Mouse (Mus musculus): ENCODE results near the gene Ank3.
A peak's percentile ranks its signal among the peaks of the same experiment; 100 is the strongest.

The Ank3 gene

GRCm38 (mm10) chr10:69366877-69367387 is 31.6 kb upstream of the Ank3 start:
- Histone ChIP-seq H3K27me3 (ENCODE audit: insufficient read depth, low read length) (peaks cover 13% of the 10 kb centered on the region; the same call in 1 of the 2 replicates), H3K36me3 (ENCODE audit: insufficient read depth, low read length) (no peaks in the 10 kb centered on the region), H3K9me3 (ENCODE audit: low read length) (no peaks in the 10 kb centered on the region), H3K4me1 (replicated peaks; ENCODE audit: low read depth, low read length) (peaks cover 45% of the 10 kb centered on the region), H3K4me3 (replicated peaks; ENCODE audit: low read length) (no peak overlapping the region)
- TF ChIP-seq POU5F1 (IDR thresholded peaks at IDR 0.05; ENCODE audit: borderline replicate concordance, low read length) (no peak), NANOG (IDR thresholded peaks at IDR 0.05; ENCODE audit: borderline replicate concordance, low read length) (no peak), CTCF (conservative IDR thresholded peaks at IDR 0.05; ENCODE audit: low read length) (peak; percentile 42)

- Histone ChIP-seq H3K9me3 (ENCODE audit: low read length) (no peaks in the 10 kb centered on the region), H3K36me3 (ENCODE audit: insufficient read depth, low read length) (no peaks in the 10 kb centered on the region), H3K4me1 (replicated peaks; ENCODE audit: low read depth, low read length) (peaks cover 66% of the 10 kb centered on the region), H3K27me3 (ENCODE audit: insufficient read depth, low read length) (peaks cover 13% of the 10 kb centered on the region; the same call in 1 of the 2 replicates), H3K4me3 (replicated peaks; ENCODE audit: low read length) (no peak overlapping the region)
- TF ChIP-seq CTCF (conservative IDR thresholded peaks at IDR 0.05; ENCODE audit: low read length) (no peak), POU5F1 (IDR thresholded peaks at IDR 0.05; ENCODE audit: borderline replicate concordance, low read length) (no peak), NANOG (IDR thresholded peaks at IDR 0.05; ENCODE audit: borderline replicate concordance, low read length) (no peak)
These were observed 29.3 kb upstream of the Ank3 start for GRCm38 (mm10) chr10:69369321-69369720.

GRCm38 (mm10) chr10:69371441-69371840 is 27.1 kb upstream of the Ank3 start:
- no peak overlapping the region for H3K4me3 ChIP-seq (replicated peaks; ENCODE audit: low read length)
- H3K9me3 ChIP-seq (ENCODE audit: low read length): no peaks in the 10 kb centered on the region
- H3K27me3 ChIP-seq (ENCODE audit: insufficient read depth, low read length): peaks cover under 1% of the 10 kb centered on the region; the same call in 1 of the 2 replicates
- H3K4me1 ChIP-seq (replicated peaks; ENCODE audit: low read depth, low read length): peaks cover 57% of the 10 kb centered on the region
- no peaks in the 10 kb centered on the region for H3K36me3 ChIP-seq (ENCODE audit: insufficient read depth, low read length)
- TF ChIP-seq CTCF (conservative IDR thresholded peaks at IDR 0.05; ENCODE audit: low read length) (peak; percentile 87), POU5F1 (IDR thresholded peaks at IDR 0.05; ENCODE audit: borderline replicate concordance, low read length) (no peak)

GRCm38 (mm10) chr10:69372061-69372460 is 26.5 kb upstream of the Ank3 start:
- Histone ChIP-seq H3K27me3 (ENCODE audit: insufficient read depth, low read length) (no peaks in the 10 kb centered on the region), H3K4me3 (replicated peaks; ENCODE audit: low read length) (peak overlapping the region; percentile 50; the same call in 1 of the 2 replicates), H3K9me3 (ENCODE audit: low read length) (no peaks in the 10 kb centered on the region), H3K36me3 (ENCODE audit: insufficient read depth, low read length) (no peaks in the 10 kb centered on the region), H3K4me1 (replicated peaks; ENCODE audit: low read depth, low read length) (peaks cover 56% of the 10 kb centered on the region)
- TF ChIP-seq CTCF (conservative IDR thresholded peaks at IDR 0.05; ENCODE audit: low read length) (no peak), NANOG (IDR thresholded peaks at IDR 0.05; ENCODE audit: borderline replicate concordance, low read length) (no peak), POU5F1 (IDR thresholded peaks at IDR 0.05; ENCODE audit: borderline replicate concordance, low read length) (no peak)

GRCm38 (mm10) chr10:69373796-69374550 is 24.6 kb upstream of the Ank3 start:
- TF ChIP-seq POU5F1 (IDR thresholded peaks at IDR 0.05; ENCODE audit: borderline replicate concordance, low read length): no peak
- no peaks in the 10 kb centered on the region for H3K27me3 ChIP-seq (ENCODE audit: insufficient read depth, low read length)
- peak overlapping the region; percentile 26; the same call in 1 of the 2 replicates for H3K4me3 ChIP-seq (replicated peaks; ENCODE audit: low read length)
- H3K4me1 ChIP-seq (replicated peaks; ENCODE audit: low read depth, low read length): peaks cover 41% of the 10 kb centered on the region
- no peaks in the 10 kb centered on the region for H3K36me3 ChIP-seq (ENCODE audit: insufficient read depth, low read length)
- no peaks in the 10 kb centered on the region for H3K9me3 ChIP-seq (ENCODE audit: low read length)

- Histone ChIP-seq H3K9me3 (ENCODE audit: low read length) (no peaks in the 10 kb centered on the region), H3K4me1 (replicated peaks; ENCODE audit: low read depth, low read length) (peaks cover 35% of the 10 kb centered on the region), H3K27me3 (ENCODE audit: insufficient read depth, low read length) (no peaks in the 10 kb centered on the region), H3K4me3 (replicated peaks; ENCODE audit: low read length) (0 out of 2 replicates have a peak overlapping the region, but pooled peaks have one; percentile 26), H3K36me3 (ENCODE audit: insufficient read depth, low read length) (no peaks in the 10 kb centered on the region)
- TF ChIP-seq POU5F1 (IDR thresholded peaks at IDR 0.05; ENCODE audit: borderline replicate concordance, low read length) (no peak), CTCF (conservative IDR thresholded peaks at IDR 0.05; ENCODE audit: low read length) (peak; percentile 64), NANOG (IDR thresholded peaks at IDR 0.05; ENCODE audit: borderline replicate concordance, low read length) (no peak)
These were observed 23.4 kb upstream of the Ank3 start for GRCm38 (mm10) chr10:69375154-69375553.

- Histone ChIP-seq H3K4me3 (replicated peaks; ENCODE audit: low read length) (no peak overlapping the region), H3K36me3 (ENCODE audit: insufficient read depth, low read length) (no peaks in the 10 kb centered on the region), H3K27me3 (ENCODE audit: insufficient read depth, low read length) (no peaks in the 10 kb centered on the region), H3K4me1 (replicated peaks; ENCODE audit: low read depth, low read length) (peaks cover 27% of the 10 kb centered on the region), H3K9me3 (ENCODE audit: low read length) (no peaks in the 10 kb centered on the region)
- no peak for TF ChIP-seq CTCF (conservative IDR thresholded peaks at IDR 0.05; ENCODE audit: low read length)
- no peak for TF ChIP-seq POU5F1 (IDR thresholded peaks at IDR 0.05; ENCODE audit: borderline replicate concordance, low read length)
- TF ChIP-seq NANOG (IDR thresholded peaks at IDR 0.05; ENCODE audit: borderline replicate concordance, low read length): no peak
These were observed 15.4 kb upstream of the Ank3 start for GRCm38 (mm10) chr10:69383186-69383585.

- Histone ChIP-seq H3K4me1 (replicated peaks; ENCODE audit: low read depth, low read length) (peaks cover 32% of the 10 kb centered on the region), H3K4me3 (replicated peaks; ENCODE audit: low read length) (no peak overlapping the region), H3K36me3 (ENCODE audit: insufficient read depth, low read length) (no peaks in the 10 kb centered on the region)
These were observed 13.9 kb upstream of the Ank3 start for GRCm38 (mm10) chr10:69384640-69385039.

More at GRCm38 (mm10) chr10:69384640-69385039, 13.9 kb upstream of the Ank3 start:
- TF ChIP-seq POU5F1 (IDR thresholded peaks at IDR 0.05; ENCODE audit: borderline replicate concordance, low read length) (no peak), NANOG (IDR thresholded peaks at IDR 0.05; ENCODE audit: borderline replicate concordance, low read length) (no peak), CTCF (conservative IDR thresholded peaks at IDR 0.05; ENCODE audit: low read length) (no peak)
- Histone ChIP-seq H3K27me3 (ENCODE audit: insufficient read depth, low read length) (no peaks in the 10 kb centered on the region), H3K9me3 (ENCODE audit: low read length) (no peaks in the 10 kb centered on the region)

Data from E14TG2a.4 (cell line).